Mouse (Mus musculus) frontal cortex, adult (tissue): Measurements from ENCODE around the gene RPS10-NUDT3.

Source experiments
- ATAC-seq: cut with Nextera tagmentation; 2 replicates; pipeline ENCODE4 v1.9.2; 2017; ENCODE audit warnings: mild to moderate bottlenecking, moderate library complexity, mixed read lengths; ENCODE audit not compliant: low TSS enrichment

The RPS10-NUDT3 gene

GRCm38 (mm10) chr17:27634871-27635574 is at the start of gene RPS10-NUDT3:
TSS of gene RPS10-NUDT3 (minus strand) at chr17:27635222.
- peak; percentile 86 for ATAC-seq

GRCm38 (mm10) chr17:27678924-27679813 is 44.1 kb upstream of the RPS10-NUDT3 start:
- 0 out of 2 replicates have a peak, but pooled peaks have one; percentile 20 for ATAC-seq

- peak; percentile 54; the same call in 1 of the 2 replicates for ATAC-seq
These were observed 42.7 kb upstream of the RPS10-NUDT3 start for GRCm38 (mm10) chr17:27677756-27678155.

- ATAC-seq: peak; percentile 44; the same call in 1 of the 2 replicates
These were observed 41.2 kb upstream of the RPS10-NUDT3 start for GRCm38 (mm10) chr17:27676270-27676669.

GRCm38 (mm10) chr17:27675453-27675852 is 40.4 kb upstream of the RPS10-NUDT3 start:
- ATAC-seq: no peak

- 0 out of 2 replicates have a peak, but pooled peaks have one; percentile 5 for ATAC-seq
These were observed 38.9 kb upstream of the RPS10-NUDT3 start for GRCm38 (mm10) chr17:27673945-27674344.

GRCm38 (mm10) chr17:27671720-27672119 is 36.7 kb upstream of the RPS10-NUDT3 start:
- ATAC-seq: no peak

GRCm38 (mm10) chr17:27658767-27659166 is 23.7 kb upstream of the RPS10-NUDT3 start:
- ATAC-seq: no peak

- ATAC-seq: 0 out of 2 replicates have a peak, but pooled peaks have one; percentile 11
These were observed 22.1 kb upstream of the RPS10-NUDT3 start for GRCm38 (mm10) chr17:27657123-27657522.

- ATAC-seq: no peak
These were observed 21.4 kb upstream of the RPS10-NUDT3 start for GRCm38 (mm10) chr17:27656414-27656813.

- ATAC-seq: peak; percentile 50
These were observed 21.0 kb upstream of the RPS10-NUDT3 start for GRCm38 (mm10) chr17:27656011-27656399.

GRCm38 (mm10) chr17:27655089-27656010 is 20.3 kb upstream of the RPS10-NUDT3 start, which contains the start of gene Pacsin1:
TSS of gene Pacsin1 (plus strand) at chr17:27655509.
- peak; percentile 49 for ATAC-seq

- no peak for ATAC-seq
These were observed 18.4 kb upstream of the RPS10-NUDT3 start for GRCm38 (mm10) chr17:27653253-27653959.

- no peak for ATAC-seq
These were observed 17.2 kb upstream of the RPS10-NUDT3 start for GRCm38 (mm10) chr17:27652046-27652790.

- ATAC-seq: no peak
These were observed 15.6 kb upstream of the RPS10-NUDT3 start for GRCm38 (mm10) chr17:27650586-27650985.

- ATAC-seq: peak; percentile 56; the same call in 1 of the 2 replicates
These were observed 15.1 kb upstream of the RPS10-NUDT3 start for GRCm38 (mm10) chr17:27650160-27650559.

- ATAC-seq: no peak
These were observed 10.8 kb upstream of the RPS10-NUDT3 start for GRCm38 (mm10) chr17:27645807-27646206.

- ATAC-seq: no peak
These were observed 9.6 kb upstream of the RPS10-NUDT3 start for GRCm38 (mm10) chr17:27644572-27644971.

- ATAC-seq: no peak
These were observed 8.7 kb upstream of the RPS10-NUDT3 start for GRCm38 (mm10) chr17:27643756-27644155.

GRCm38 (mm10) chr17:27643101-27643500 is 8.1 kb upstream of the RPS10-NUDT3 start:
- ATAC-seq: peak; percentile 42; the same call in 1 of the 2 replicates
